Mouse (Mus musculus): ENCODE results near the gene Gabra4.

GRCm38 (mm10) chr5:71616734-71617133 is 41.4 kb downstream of the Gabra4 start:
- TF ChIP-seq CTCF (conservative IDR thresholded peaks at IDR 0.05; ENCODE audit: insufficient read depth, insufficient read length, low read depth, low read length), result no peak
- no peak for TF ChIP-seq POLR2A (IDR thresholded peaks at IDR 0.05; ENCODE audit: low read depth, low read length)
